Mouse (Mus musculus) ES-Bruce4 (cell line): Measurements from ENCODE around the gene Arhgap10. TPM values are rescaled to one million over a fixed set of nuclear protein-coding genes. Genes with fewer than 3 reads are reported as not detected.

Experiments used
- H3K27ac ChIP-seq: 2 replicates; pipeline ENCODE4 v1.5.1; 2012; ENCODE audit warnings: low read length, inconsistent platforms; ENCODE audit not compliant: insufficient read depth
- H3K27me3 ChIP-seq: 2 replicates; pipeline ENCODE4 v1.6.1; 2012; ENCODE audit warnings: mild to moderate bottlenecking, low read length, inconsistent platforms; ENCODE audit not compliant: control insufficient read depth, poor library complexity, insufficient read depth, severe bottlenecking
- H3K36me3 ChIP-seq: 2 replicates; pipeline ENCODE4 v1.6.1; 2012; ENCODE audit warnings: inconsistent platforms, mild to moderate bottlenecking, low read length, moderate library complexity; ENCODE audit not compliant: control insufficient read depth, poor library complexity, insufficient read depth, severe bottlenecking
- H3K4me1 ChIP-seq: one replicate; pipeline ENCODE4 v1.8.1; 2011; ENCODE audit warnings: low read length; ENCODE audit not compliant: control insufficient read depth, insufficient read depth
- H3K4me3 ChIP-seq: 2 replicates; pipeline ENCODE4 v1.5.1; 2011; ENCODE audit warnings: low read depth, mild to moderate bottlenecking, low read length
- H3K9ac ChIP-seq: 2 replicates; pipeline ENCODE4 v1.6.1; 2012; ENCODE audit warnings: low read depth, mild to moderate bottlenecking, inconsistent platforms; ENCODE audit not compliant: poor library complexity, severe bottlenecking
- H3K9me3 ChIP-seq: replicated peaks from 2 replicates; pipeline ENCODE4 v1.6.1; 2012; ENCODE audit warnings: mild to moderate bottlenecking, low read length, inconsistent platforms; ENCODE audit not compliant: control insufficient read depth, poor library complexity, insufficient read depth, severe bottlenecking
- CTCF ChIP-seq: IDR thresholded peaks from one replicate; pipeline ENCODE4 v1.8.1; 2011; ENCODE audit warnings: low read depth, low read length
- EP300 ChIP-seq: IDR thresholded peaks from 2 replicates; pipeline ENCODE4 v1.6.1; 2011; ENCODE audit warnings: low read depth, low read length; ENCODE audit not compliant: insufficient read depth
- POLR2A ChIP-seq: IDR thresholded peaks from one replicate; pipeline ENCODE4 v1.8.1; 2011; ENCODE audit warnings: low read length; ENCODE audit not compliant: insufficient read depth
- polyA plus RNA-seq: library from polyadenylated mRNA; stranded (reverse); fragments of >200 nt; gene quantifications from 2 replicates; pipeline ENCODE4 v1.2.4, GENCODE M21; 2011; ENCODE audit warnings: low read depth; ENCODE audit not compliant: missing spikeins, insufficient read depth, insufficient read length

The Arhgap10 gene
- polyA plus RNA-seq, 1 experiment: 26.0 TPM

- Histone ChIP-seq H3K27ac (no peak overlapping the region), H3K9ac (no peak overlapping the region), H3K4me1 (no peaks in the 10 kb centered on the region), H3K4me3 (no peak overlapping the region), H3K36me3 (no peaks in the 10 kb centered on the region), H3K9me3 (no peaks in the 10 kb centered on the region), H3K27me3 (no peaks in the 10 kb centered on the region)
- TF ChIP-seq CTCF (no peak), EP300 (no peak), POLR2A (no peak)
Measured at GRCm38 (mm10) chr8:77490095-77490781, 27.5 kb downstream of the Arhgap10 start.

GRCm38 (mm10) chr8:77489235-77489634, 28.5 kb downstream of the Arhgap10 start:
- TF ChIP-seq POLR2A: no peak
- TF ChIP-seq CTCF: no peak
- TF ChIP-seq EP300: no peak
- Histone ChIP-seq H3K4me1 (no peaks in the 10 kb centered on the region), H3K27ac (no peak overlapping the region), H3K4me3 (no peak overlapping the region), H3K9me3 (no peaks in the 10 kb centered on the region), H3K36me3 (no peaks in the 10 kb centered on the region), H3K27me3 (no peaks in the 10 kb centered on the region), H3K9ac (no peak overlapping the region)

GRCm38 (mm10) chr8:77488215-77488606, 29.5 kb downstream of the Arhgap10 start:
- Histone ChIP-seq H3K36me3 (no peaks in the 10 kb centered on the region), H3K4me1 (no peaks in the 10 kb centered on the region), H3K9ac (no peak overlapping the region), H3K9me3 (no peaks in the 10 kb centered on the region), H3K27ac (no peak overlapping the region), H3K27me3 (no peaks in the 10 kb centered on the region), H3K4me3 (no peak overlapping the region)
- no peak for TF ChIP-seq CTCF
- no peak for TF ChIP-seq POLR2A
- TF ChIP-seq EP300: no peak

DNA sequence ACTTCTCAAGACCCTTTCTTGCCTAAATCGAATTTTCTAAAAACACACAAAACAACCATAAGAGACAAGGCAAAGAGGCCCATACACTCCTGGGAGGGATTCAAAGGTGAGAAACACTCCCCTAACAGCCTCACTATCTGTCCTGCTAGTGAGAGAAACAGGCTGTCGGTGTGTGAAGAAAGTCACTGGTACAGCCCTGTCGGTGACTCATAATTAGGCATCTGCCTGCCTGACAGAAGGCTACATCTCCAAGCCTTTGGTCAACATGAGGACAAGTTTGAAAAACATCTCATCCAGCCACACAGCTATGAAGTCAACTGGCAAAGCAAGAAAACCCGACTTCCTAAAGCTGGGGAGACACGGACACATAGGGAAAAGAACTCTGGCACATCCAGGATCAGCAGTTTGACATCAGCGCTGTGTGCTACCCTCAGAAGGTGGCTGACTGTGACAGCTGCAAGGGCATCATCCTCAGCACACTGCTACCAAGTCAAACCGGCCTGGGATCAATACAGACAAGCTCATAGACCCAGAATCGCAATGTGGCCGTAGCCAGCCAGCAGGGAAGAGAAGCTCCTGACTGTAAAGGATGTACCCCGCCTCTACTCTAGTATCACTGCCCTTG, 30.1 kb downstream of the Arhgap10 start:
- Histone ChIP-seq H3K9ac (no peak overlapping the region), H3K36me3 (no peaks in the 10 kb centered on the region), H3K27me3 (no peaks in the 10 kb centered on the region), H3K4me3 (no peak overlapping the region), H3K27ac (no peak overlapping the region), H3K4me1 (no peaks in the 10 kb centered on the region), H3K9me3 (no peaks in the 10 kb centered on the region)
- no peak for TF ChIP-seq POLR2A
- no peak for TF ChIP-seq EP300
- TF ChIP-seq CTCF: no peak

GRCm38 (mm10) chr8:77486749-77487148, 31.0 kb downstream of the Arhgap10 start:
- Histone ChIP-seq H3K36me3 (no peaks in the 10 kb centered on the region), H3K4me3 (no peak overlapping the region), H3K27me3 (no peaks in the 10 kb centered on the region), H3K4me1 (no peaks in the 10 kb centered on the region), H3K9me3 (no peaks in the 10 kb centered on the region), H3K27ac (no peak overlapping the region), H3K9ac (no peak overlapping the region)
- TF ChIP-seq CTCF (no peak), POLR2A (no peak), EP300 (no peak)

- Histone ChIP-seq H3K4me3 (no peak overlapping the region), H3K9me3 (no peaks in the 10 kb centered on the region), H3K27me3 (no peaks in the 10 kb centered on the region), H3K36me3 (no peaks in the 10 kb centered on the region), H3K27ac (no peak overlapping the region), H3K4me1 (no peaks in the 10 kb centered on the region), H3K9ac (no peak overlapping the region)
- TF ChIP-seq POLR2A (no peak), CTCF (no peak), EP300 (no peak)
Measured at GRCm38 (mm10) chr8:77484817-77485216, 32.9 kb downstream of the Arhgap10 start.
